Mouse (Mus musculus) gastrocnemius, adult 2 months (tissue): ENCODE measurements at regions not wholly inside any gene's neighbourhood (a gene's known extent, or its start where the extent isn't known, plus 50 kb on each side); places are given as distances from the start of the nearest gene placed in this dataset.
A peak's percentile ranks its signal among the peaks of the same experiment; 100 is the strongest.

ENCODE experiments used
- DNase-seq: peaks from one replicate; pipeline ENCODE4 v3.0.0; 2022
- H3K27ac ChIP-seq: fragments of 200-600 bp; 2 replicates; pipeline ENCODE4 v1.8.1; 2022; ENCODE audit warnings: mild to moderate bottlenecking
- H3K4me3 ChIP-seq: fragments of 200-600 bp; 2 replicates; pipeline ENCODE4 v1.8.1; 2022; ENCODE audit warnings: mild to moderate bottlenecking, moderate library complexity
- CTCF ChIP-seq: fragments of 200-600 bp; IDR thresholded peaks from 2 replicates; pipeline ENCODE4 v1.8.1; 2022; ENCODE audit warnings: antibody characterized with exemption, mild to moderate bottlenecking, moderate library complexity
- intact Hi-C: fragments of 180-260 bp; cut with DNase I; formaldehyde crosslinking; loops from one replicate; pipeline ENCODE4 v1.15.1; 2025

DNA sequence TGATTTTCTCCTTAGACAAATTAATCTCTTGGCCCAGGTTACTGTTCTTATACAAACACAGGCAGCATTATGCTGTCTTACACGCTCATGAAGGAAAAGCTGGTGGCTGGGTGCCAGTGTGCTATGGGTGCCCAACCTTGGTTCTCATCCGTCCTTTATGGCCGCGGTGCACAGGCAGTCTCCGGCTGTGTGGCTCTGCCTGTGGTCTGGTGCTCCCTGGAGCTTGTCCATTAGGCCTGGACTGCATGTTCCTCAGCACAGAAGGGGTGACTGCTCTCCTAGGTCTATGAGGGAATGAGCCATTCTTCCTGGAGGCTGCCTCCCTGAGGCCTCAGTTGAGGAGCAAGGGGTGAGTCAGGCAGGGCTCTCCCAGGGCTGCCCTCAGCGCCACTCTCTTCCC, 111.7 kb upstream of the Klf14 start:
- H3K27ac ChIP-seq, result peak overlapping the region; percentile 86
- H3K4me3 ChIP-seq, result no peak overlapping the region
- intact Hi-C loops, result loop anchor here (5.0 kb wide), 1 partner anchor 382 kb away; no protein-coding TSS in a partner anchor
- no peak for TF ChIP-seq CTCF
- DNase-seq, result no peak

GRCm38 (mm10) chr6:31070966-31071365, 112.1 kb upstream of the Klf14 start:
- DNase-seq, result no peak
- intact Hi-C loops, result loop anchor here (5.0 kb wide), 1 partner anchor 381 kb away; no protein-coding TSS in a partner anchor
- Histone ChIP-seq H3K27ac (peak overlapping the region; percentile 86), H3K4me3 (no peak overlapping the region)
- no peak for TF ChIP-seq CTCF

GRCm38 (mm10) chr6:31072072-31072471, 113.2 kb upstream of the Klf14 start:
- DNase-seq, result no peak
- Histone ChIP-seq H3K27ac (peak overlapping the region; percentile 86), H3K4me3 (no peak overlapping the region)
- TF ChIP-seq CTCF, result no peak
- intact Hi-C loops, result loop anchor here (5.0 kb wide), 1 partner anchor 380 kb away; no protein-coding TSS in a partner anchor

GRCm38 (mm10) chr6:31072559-31072958, 113.7 kb upstream of the Klf14 start:
- TF ChIP-seq CTCF, result no peak
- intact Hi-C loops, result loop anchor here (5.0 kb wide), 1 partner anchor 380 kb away; no protein-coding TSS in a partner anchor
- no peak for DNase-seq
- Histone ChIP-seq H3K27ac (peak overlapping the region; percentile 86), H3K4me3 (no peak overlapping the region)

DNA sequence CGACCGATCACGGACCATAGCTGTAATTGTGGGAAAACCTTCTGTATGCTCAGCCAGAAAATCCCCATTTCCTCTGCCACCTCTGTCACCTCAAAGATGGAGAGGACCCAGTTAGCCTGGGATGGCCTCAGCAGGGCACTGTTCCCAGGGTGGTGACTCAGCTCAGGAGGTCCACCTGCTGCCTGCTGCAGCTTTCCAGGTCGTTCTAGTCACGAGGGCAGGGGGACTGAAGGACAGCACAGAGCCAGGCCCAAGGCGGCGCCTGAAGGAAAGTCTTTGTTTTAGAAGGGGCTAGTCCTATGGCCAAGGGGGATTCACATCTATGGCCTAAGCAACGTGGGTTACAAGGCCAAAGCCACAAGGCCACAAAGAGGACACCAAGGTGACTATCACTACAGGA, 114.5 kb upstream of the Klf14 start:
- TF ChIP-seq CTCF, result no peak
- H3K27ac ChIP-seq, result peak overlapping the region; percentile 86
- H3K4me3 ChIP-seq, result no peak overlapping the region
- intact Hi-C loops, result loop anchor here (5.0 kb wide), 1 partner anchor 379 kb away; no protein-coding TSS in a partner anchor
- peak; percentile 88 for DNase-seq

DNA sequence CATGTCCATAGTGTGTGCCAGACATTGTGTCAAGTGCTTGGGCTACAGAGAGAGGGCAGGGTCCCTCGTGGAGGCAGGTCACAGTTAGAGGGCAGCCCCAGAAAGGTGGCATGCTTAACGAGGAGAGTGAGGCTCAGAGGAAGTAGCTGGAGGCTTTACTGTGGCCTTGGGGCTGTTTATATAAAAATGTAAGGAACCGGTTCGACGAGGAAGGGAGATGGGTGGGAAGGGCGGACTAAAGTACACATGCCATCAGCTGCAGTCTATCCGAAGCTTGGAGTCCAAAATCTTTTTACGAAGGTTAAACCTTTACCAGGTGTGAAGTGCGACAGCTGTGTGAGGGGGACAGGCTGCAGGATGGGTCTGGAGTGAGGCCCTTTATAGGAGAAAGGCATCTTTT, 115.5 kb upstream of the Klf14 start:
- intact Hi-C loops, result loop anchor here (5.0 kb wide), 1 partner anchor 378 kb away; no protein-coding TSS in a partner anchor
- H3K27ac ChIP-seq, result peak overlapping the region; percentile 86
- no peak for TF ChIP-seq CTCF
- H3K4me3 ChIP-seq, result no peak overlapping the region
- no peak for DNase-seq

DNA sequence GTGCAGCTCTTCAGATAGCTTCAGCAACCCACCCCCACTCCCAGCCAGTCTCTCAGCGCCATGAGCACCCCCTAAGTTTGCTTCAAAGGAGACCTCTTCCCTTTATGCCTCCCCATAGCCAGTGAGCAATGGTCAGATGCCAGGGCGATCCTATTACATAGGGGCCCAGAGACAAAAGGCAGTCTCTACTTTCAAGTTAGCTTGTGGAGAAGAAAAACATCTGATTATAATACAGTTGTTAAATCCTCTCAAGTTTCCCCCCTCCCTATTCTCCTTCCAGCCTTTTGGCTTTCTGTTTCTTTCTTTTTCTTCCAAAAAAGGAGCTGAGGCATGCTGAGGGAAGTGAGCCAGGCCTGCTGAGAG, 116.3 kb upstream of the Klf14 start:
- intact Hi-C loops, result loop anchor here (5.0 kb wide), 2 partner anchors 82 to 102 kb away; no protein-coding TSS in a partner anchor
- Histone ChIP-seq H3K27ac (peak overlapping the region; percentile 86), H3K4me3 (peak overlapping the region; percentile 30; the same call in 1 of the 2 replicates)
- DNase-seq, result no peak
- no peak for TF ChIP-seq CTCF

GRCm38 (mm10) chr6:31075572-31076477, 116.9 kb upstream of the Klf14 start:
- Histone ChIP-seq H3K27ac (peak overlapping the region; percentile 86), H3K4me3 (peak overlapping the region; percentile 30; the same call in 1 of the 2 replicates)
- DNase-seq, result peak; percentile 89
- intact Hi-C loops, result loop anchor here (2.0 to 5.0 kb wide), 3 partner anchors 41 to 101 kb away; no protein-coding TSS in a partner anchor
- TF ChIP-seq CTCF, result peak; percentile 91

- H3K27ac ChIP-seq, result peak overlapping the region; percentile 86
- intact Hi-C loops, result loop anchor here (2.0 to 5.0 kb wide), 3 partner anchors 40 to 101 kb away; no protein-coding TSS in a partner anchor
- DNase-seq, result no peak
Measured at GRCm38 (mm10) chr6:31076478-31076834, 117.6 kb upstream of the Klf14 start.

GRCm38 (mm10) chr6:31077216-31077615, 118.3 kb upstream of the Klf14 start:
- Histone ChIP-seq H3K27ac (peak overlapping the region; percentile 86), H3K4me3 (peak overlapping the region; percentile 41)
- peak; percentile 66 for DNase-seq
- no peak for TF ChIP-seq CTCF
- intact Hi-C loops, result loop anchor here (2.0 to 5.0 kb wide), 3 partner anchors 40 to 100 kb away; no protein-coding TSS in a partner anchor

More at GRCm38 (mm10) chr6:31076478-31076834, 117.6 kb upstream of the Klf14 start:
- TF ChIP-seq CTCF, result no peak
- H3K4me3 ChIP-seq, result peak overlapping the region; percentile 41

DNA sequence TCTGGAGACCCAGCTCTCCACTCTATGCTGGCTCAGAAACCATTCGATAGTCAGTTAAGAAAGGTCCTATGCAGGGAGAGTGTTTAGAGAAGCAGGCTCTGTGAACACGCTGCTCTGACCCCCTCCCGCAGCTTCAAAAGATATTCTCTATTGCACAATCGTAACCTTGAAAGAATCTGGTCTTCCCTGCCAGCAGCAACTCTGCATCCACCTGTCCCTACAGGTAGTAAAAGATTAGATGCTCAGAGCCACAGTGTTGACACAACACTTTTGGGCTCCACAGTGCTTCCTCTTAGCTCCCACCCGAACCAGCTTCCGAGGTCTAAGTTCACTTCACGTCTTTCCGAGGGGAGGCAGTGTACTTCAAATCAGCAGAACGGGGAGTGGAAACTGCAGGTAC, 118.9 kb upstream of the Klf14 start:
- DNase-seq, result no peak
- no peak for TF ChIP-seq CTCF
- Histone ChIP-seq H3K27ac (peak overlapping the region; percentile 86), H3K4me3 (peak overlapping the region; percentile 1; the same call in 1 of the 2 replicates)
- intact Hi-C loops, result loop anchor here (2.0 to 5.0 kb wide), 3 partner anchors 39 to 100 kb away; no protein-coding TSS in a partner anchor

- Histone ChIP-seq H3K4me3 (peak overlapping the region; percentile 1; the same call in 1 of the 2 replicates), H3K27ac (peak overlapping the region; percentile 86)
- intact Hi-C loops, result loop anchor here (5.0 kb wide), 2 partner anchors 79 to 99 kb away; no protein-coding TSS in a partner anchor
- DNase-seq, result peak; percentile 72
- TF ChIP-seq CTCF, result no peak
Measured at GRCm38 (mm10) chr6:31078413-31078812, 119.5 kb upstream of the Klf14 start.
